8 mouse cellular contexts compared by ENCODE assay signal in the genomic region with DNA sequence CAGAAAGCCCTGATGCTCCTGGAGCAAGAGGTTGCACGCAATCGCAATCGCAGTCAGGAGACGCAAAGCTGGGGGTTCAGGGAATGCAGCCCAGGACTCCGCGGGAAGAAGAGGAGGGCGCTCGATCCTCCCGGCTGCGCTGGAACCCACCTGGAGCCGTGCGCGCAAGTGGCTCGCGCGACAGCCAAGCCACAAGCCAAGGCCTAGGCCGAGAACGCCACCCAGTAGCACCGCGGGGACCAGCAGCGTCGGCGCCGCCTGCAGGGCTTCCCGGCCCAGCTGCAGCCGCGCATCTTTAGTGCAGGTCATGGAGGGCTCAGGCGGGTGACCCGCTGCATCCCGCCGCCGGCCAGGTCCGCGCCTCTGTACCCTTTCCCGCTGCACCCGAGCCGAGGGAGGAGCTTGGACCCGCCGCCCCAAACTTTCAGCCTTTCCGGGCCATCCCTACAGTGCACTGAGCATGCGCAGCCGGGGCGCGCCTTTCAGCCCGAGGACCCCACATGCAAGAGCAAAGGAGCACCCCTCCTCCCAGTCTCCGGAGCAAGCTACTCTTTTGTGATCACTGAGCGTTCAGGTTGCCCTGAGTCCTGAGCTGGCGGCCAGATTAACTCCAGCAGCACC. TPM values are rescaled to one million over a fixed set of nuclear protein-coding genes. Genes with fewer than 3 reads are reported as not detected.
DNase-seq lines count a peak whose midpoint lies in the region; ATAC-seq lines count a peak whose summit lies in the region.

A gene (minus strand): TSS at position 410 of the 621 bp plus-strand sequence.

- peak within 1 kb of the TSS; percentile 97 for H3K4me2 ChIP-seq in forebrain, embryonic 14.5 days (ENCODE audit: low read length)
- H3K4me2 ChIP-seq in lung, embryonic 16.5 days (ENCODE audit: low read depth, low read length) = peak within 1 kb of the TSS; percentile 93

- no peak within 1 kb of the TSS; the same call in 1 of the 2 replicates for H3K27ac ChIP-seq in forebrain, embryonic 14.5 days (ENCODE audit: low read depth, low read length)
- peak within 1 kb of the TSS; percentile 41; the same call in 1 of the 2 replicates for H3K27ac ChIP-seq in lung, embryonic 16.5 days (ENCODE audit: low read length)

- H3K9ac ChIP-seq in forebrain, embryonic 14.5 days (ENCODE audit: low read length) = peak within 1 kb of the TSS; percentile 73
- peak within 1 kb of the TSS; percentile 82 for H3K9ac ChIP-seq in lung, embryonic 16.5 days (ENCODE audit: low read length)

- no peaks in the 10 kb centered on the region for H3K36me3 ChIP-seq in forebrain, embryonic 14.5 days (ENCODE audit: control insufficient read depth, insufficient read depth, low read length)
- H3K36me3 ChIP-seq in lung, embryonic 16.5 days (ENCODE audit: control insufficient read depth, insufficient read depth, low read length) = no peaks in the 10 kb centered on the region

- WGBS in forebrain, embryonic 14.5 days = under 1% methylated on average over 47 of the region's 48 CpGs
- under 1% methylated on average over 48 of the region's 48 CpGs for WGBS in lung, embryonic 16.5 days

- peak; percentile 72 for ATAC-seq in forebrain, embryonic 14.5 days
- peak; percentile 72 for ATAC-seq in lung, embryonic 16.5 days (ENCODE audit: low read depth)
- no peak for ATAC-seq in inflammation-experienced regulatory T-cells, adult 6 months

- H3K27me3 ChIP-seq in forebrain, embryonic 14.5 days (replicated peaks; ENCODE audit: control insufficient read depth, insufficient read depth, low read length) = no peaks in the 10 kb centered on the region
- H3K27me3 ChIP-seq in lung, embryonic 16.5 days (ENCODE audit: control insufficient read depth, insufficient read depth, low read depth, low read length) = no peaks in the 10 kb centered on the region

- peaks cover 7% of the 10 kb centered on the region; the same call in 1 of the 2 replicates for H3K4me1 ChIP-seq in forebrain, embryonic 14.5 days (ENCODE audit: control insufficient read depth, insufficient read depth, low read length)
- peaks cover 28% of the 10 kb centered on the region for H3K4me1 ChIP-seq in lung, embryonic 16.5 days (replicated peaks; ENCODE audit: control insufficient read depth, insufficient read depth, low read length)

- peak within 1 kb of the TSS; percentile 55 for H3K4me3 ChIP-seq in forebrain, embryonic 14.5 days (ENCODE audit: low read depth, low read length)
- peak within 1 kb of the TSS; percentile 77 for H3K4me3 ChIP-seq in lung, embryonic 16.5 days (ENCODE audit: low read length)

- DNase-seq in ES-CJ7 (ENCODE audit: low read depth, low spot score) = peak; percentile 84
- peak; percentile 29 to 43 for DNase-seq in adrenal gland, postnatal 4 days (ENCODE audit: low spot score in 2 of 2)
- DNase-seq in forebrain, embryonic 14.5 days (ENCODE audit: low spot score) = peak; percentile 81
- DNase-seq in heart, postnatal 10 days = peak; percentile 68 to 77
- DNase-seq in kidney, postnatal 36 days = peak; percentile 79 to 90
- DNase-seq in retina, postnatal 7 days (ENCODE audit: low read depth, low spot score) = peak; percentile 17

- intact Hi-C loops in heart, postnatal 10 days (cut with DNase I) = no loop called here

- no peaks in the 10 kb centered on the region for H3K9me3 ChIP-seq in forebrain, embryonic 14.5 days (replicated peaks; ENCODE audit: control insufficient read depth, low read length)
- H3K9me3 ChIP-seq in lung, embryonic 16.5 days (ENCODE audit: control insufficient read depth, low read length) = no peaks in the 10 kb centered on the region

RNA-seq across cellular contexts. Expression of the gene that starts here (rescaled TPM):
- 10 to 100 TPM; 21.0 to 23.9 TPM for total RNA-seq in adrenal gland, postnatal 4 days (2021)
- 4.3 and 5.1 TPM in 2 replicates for polyA plus RNA-seq in forebrain, embryonic 14.5 days (2014; fragmentation: Nextera tagmentation; extraction: Ambion mirVana)
- 10 to 100 TPM in 1 of 2 experiments, 1 to 10 TPM in 1; 6.0 to 10.0 TPM for total RNA-seq in heart, postnatal 10 days (2021)
- polyA plus RNA-seq in lung, embryonic 16.5 days (2015; fragmentation: Nextera tagmentation; extraction: Ambion mirVana) = 15.3 and 16.3 TPM in 2 replicates
- polyA plus RNA-seq in inflammation-experienced regulatory T-cells, adult 6 months (2017; shearing (Covaris generic)) = not detected

Comparison
In these comparisons a context has a peak if more than half of its experiments do, and no peak if none do; other contexts are left out.
1. DNase-seq: peak in every context shown above with its lines; median percentile 84 in kidney, postnatal 36 days; 84 in ES-CJ7; 81 in forebrain, embryonic 14.5 days; 72 in heart, postnatal 10 days; 36 in adrenal gland, postnatal 4 days; 17 in retina, postnatal 7 days.